Mouse (Mus musculus) heart, adult 9 months (tissue): ENCODE data around the gene Mab21l2.

Experiments
- DNase-seq, 2 experiments: peaks; one replicate each; pipeline ENCODE4 v3.0.0; 2022; ENCODE audit warnings: low spot score in 2 of 2

The Mab21l2 gene

DNA sequence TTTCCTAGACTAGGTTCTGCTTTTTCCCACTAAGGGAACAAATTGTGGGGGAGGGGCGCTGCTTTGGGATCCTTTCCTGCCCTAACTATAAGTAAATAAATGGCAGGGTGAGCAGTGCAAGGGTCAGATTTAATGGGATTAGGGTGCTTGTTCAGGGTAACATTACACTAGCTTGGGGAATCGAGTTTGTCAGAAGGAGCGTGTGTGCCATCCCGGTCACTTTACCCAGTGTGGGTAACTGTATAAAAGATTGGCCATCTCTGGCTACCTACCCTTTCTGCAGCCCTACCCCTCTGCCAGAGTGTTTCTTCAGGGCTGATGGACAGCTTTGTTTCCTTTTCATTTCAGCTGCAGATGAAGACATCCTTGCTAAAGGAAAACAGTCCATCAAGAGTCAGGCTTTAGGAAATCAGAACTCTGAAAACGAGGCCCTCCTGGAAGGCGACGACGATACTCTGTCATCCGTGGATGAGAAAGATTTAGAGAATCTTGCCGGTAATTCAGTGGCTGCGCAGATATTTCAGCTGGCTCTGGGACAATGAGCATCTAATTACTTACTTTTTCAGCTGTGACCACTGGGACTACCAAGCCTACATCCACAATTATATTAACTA is 8.8 kb downstream of the Mab21l2 start:
- no peak for DNase-seq

DNA sequence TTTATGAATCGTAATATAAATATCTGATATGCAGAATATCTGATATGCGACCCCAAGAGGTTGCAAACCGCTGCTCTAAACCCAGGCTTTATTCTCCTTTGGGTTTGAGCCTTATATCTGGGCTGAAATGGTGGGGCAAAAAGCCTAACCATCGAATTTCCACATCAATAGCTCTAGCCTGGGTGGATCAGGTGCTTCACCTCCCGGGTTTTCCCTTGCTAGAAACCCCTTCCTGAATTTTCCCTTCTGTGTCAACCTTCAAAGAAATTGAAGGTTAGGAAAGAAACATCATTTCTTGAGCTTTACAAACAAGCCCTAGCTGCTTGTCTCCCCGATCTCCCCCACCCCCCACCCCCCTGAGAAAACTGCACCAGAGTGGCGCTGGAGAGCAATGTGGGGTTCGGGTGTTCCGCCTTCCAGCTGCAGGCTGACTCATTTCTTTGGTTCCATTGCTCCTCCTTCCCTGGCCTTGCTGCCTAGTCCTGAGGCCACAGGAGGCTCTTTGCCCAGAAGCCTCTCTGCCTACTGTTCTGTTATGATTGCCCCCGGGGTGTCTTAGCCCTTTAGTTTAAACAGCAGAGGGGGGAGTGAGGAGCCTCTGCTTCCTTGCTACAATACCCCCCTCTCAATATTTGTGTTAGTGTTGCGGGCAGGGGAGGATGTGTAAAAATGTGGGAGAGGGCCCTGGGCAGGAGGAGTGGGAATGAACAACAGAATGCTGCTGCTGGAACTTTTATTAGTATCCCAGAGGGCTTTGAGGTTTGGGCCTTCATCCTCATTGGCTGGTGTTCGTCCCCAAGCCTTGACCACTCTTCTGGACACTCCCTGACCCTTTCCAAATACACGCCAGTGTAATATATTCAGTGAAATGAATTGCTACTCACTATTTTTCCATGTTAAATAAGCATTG is 9.5 kb downstream of the Mab21l2 start:
- no peak for DNase-seq

DNA sequence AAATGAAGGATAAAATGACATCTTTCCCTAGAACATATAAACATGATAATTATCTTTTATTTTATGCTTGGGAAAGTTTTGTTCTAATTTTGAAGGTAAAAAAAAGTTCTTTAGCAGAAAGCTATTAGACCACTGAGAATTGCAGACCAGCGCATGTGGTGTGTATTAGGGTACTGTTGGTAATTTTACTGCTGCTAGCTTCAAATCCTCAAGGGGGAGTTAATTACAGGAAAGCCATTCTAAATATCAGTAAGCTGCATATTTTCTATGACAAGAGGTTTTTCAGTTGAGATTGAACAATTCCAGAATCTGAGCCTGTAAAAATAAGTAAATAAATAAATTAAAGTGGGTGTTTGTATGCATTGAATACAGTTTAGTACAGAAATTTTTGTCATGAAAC is 11.7 kb downstream of the Mab21l2 start:
- no peak for DNase-seq

DNA sequence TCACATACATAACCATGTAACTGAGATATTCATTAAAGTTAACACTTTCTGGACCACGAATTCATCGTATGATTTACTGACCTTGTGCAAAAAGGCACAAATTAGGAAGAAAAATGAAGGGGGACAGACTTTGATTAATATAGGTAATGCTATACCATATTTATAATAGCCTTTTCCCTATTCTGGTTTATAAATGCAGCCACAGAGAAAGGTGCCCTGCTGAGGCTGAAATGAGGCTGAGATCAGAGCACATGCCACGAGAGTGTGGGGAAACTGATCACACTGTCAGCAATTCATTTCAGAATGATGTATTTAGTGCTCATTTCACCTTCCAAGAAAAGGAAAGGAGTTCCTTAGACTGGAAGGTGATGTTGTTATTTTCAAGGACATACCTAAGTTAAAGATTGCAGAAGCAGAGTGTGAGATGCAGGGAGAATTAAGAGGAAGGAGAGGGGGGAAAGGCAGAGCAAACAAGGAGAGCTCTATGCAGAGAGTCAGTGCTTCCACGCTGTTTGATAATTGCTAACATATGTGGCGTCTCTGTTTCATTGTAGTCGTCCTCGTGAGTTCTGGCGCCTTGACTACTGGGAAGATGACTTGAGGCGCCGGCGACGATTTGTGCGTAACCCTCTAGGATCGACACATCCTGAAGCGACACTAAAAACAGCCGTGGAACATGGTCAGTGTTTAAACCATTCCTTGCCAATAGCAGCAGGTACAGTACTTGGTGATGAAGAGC is 16.7 kb downstream of the Mab21l2 start:
- DNase-seq = no peak

DNA sequence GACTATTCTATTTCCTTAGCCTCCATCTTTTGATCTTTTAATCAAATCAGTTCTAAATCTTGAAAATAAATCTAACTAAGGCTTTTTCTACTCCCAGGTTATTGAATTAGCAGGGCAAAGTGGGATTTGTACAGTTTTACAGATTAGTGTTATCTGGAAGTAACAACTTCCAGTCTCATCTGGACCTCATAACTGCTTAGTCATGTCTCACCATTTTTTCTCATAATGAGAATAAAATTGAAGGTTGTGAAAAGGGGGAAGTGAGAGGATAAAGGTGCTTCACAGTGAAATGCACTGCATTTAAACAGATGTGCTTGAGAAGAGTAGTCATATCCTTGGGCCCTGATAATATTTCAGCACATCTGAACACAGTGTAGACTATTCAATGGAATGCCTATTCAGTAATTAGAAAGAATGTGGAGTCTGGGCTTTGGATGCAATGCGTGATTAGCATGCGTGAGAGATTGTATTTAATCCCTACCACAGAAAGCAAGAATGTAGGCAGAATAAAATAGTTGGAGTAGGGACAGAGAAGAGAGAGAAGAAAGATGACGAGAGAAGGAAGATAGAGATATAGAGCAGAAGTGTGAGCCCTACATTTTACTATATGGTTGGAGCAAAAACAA is 25.4 kb downstream of the Mab21l2 start:
- DNase-seq = no peak

DNA sequence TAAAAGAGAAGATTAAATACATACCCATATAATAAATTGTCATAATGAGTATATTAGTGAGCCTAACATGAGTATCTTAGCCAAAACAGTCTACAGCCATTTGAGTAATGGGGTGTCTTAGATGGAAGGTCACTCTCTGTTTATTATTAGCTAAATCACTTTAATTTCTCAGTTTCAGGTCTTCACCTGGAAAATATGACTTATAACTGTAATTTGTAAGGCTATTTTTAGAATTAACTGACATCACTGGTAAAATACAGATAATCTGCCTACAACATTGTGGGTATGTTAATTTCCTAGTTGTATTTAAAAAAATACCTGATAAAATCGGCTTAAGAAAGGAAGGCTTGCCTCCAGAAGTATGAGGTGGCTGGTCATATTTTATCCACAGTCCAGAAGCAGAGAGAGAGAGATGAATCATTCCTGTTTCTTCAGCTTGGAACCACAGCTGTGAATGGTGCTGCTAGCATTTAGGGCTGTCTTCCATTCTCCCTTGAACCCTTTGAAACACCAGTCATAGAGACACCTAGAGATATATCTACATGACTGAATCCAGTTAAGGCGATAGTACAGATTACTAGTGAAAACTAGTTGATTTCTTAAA is 29.8 kb downstream of the Mab21l2 start:
- DNase-seq = no peak

DNA sequence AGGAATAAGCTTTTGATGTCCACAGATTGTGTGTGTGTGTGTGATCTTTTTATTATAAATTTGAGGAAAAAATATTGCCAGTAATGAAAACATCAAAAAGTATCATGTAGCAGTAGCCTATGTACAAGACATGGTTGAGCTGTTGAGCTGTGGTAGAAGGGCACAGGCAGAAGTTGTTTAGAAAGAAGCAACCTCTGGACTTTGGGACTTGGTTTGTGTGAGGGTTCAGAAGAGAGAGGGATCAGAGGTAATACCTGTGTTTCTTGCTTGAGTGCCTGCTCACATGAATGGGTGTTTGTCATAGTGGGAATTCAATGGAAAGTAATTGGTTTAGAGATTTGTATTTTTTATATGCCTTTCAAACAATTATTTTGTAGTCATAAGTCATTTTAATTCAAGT is 47.8 kb downstream of the Mab21l2 start:
- DNase-seq = no peak
